20 mouse cellular contexts compared by ENCODE assay signal in the genomic region with DNA sequence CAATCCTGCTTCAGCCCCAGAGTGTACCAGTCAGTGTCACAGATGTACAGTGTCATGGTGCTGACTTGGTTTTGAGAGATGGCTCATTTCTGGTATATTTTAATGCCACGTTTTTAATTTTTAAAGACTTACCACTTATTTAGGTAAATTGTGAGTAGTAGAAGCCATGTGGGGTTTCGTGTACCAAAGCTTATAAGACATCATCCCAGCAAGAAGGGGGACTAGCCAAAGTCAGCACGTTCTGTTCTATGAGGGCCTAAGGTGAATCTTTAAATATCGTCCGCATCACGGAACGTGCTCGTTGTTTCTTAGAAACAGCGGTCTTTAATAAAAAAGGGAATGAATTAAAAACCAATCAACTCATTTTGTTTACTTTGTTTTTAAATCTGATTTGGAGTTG.
"Had no signal": no experiment of that assay in that cellular context is flagged by ENCODE, and none has a peak within 500 bp of the region (broad histone marks: within the 10 kb centered on the region; RNA-seq: fewer than 3 reads in every experiment).

No protein-coding gene starts in this region.

- H3K9ac ChIP-seq: midbrain, embryonic 12.5 days; neural tube, embryonic 13.5 days; stomach, embryonic 15.5 days had no signal

- H3K27ac ChIP-seq: left cerebral cortex, adult 2 months; liver, embryonic 13.5 days; midbrain, embryonic 12.5 days; neural tube, embryonic 13.5 days; stomach, embryonic 15.5 days had no signal

- H3K4me2 ChIP-seq: liver, embryonic 13.5 days; neural tube, embryonic 13.5 days; stomach, embryonic 15.5 days had no signal

- DNase-seq: kidney, adult 18-20 months; kidney, postnatal 10 days; layer of hippocampus, postnatal 36 days; liver, embryonic 13.5 days; lung, adult 2 months; lung, postnatal 14 days; lung, postnatal 4 days; retina, postnatal 1 day; right cerebral cortex, postnatal 25 days; spleen, adult 18-20 months; thymus, adult 2 months; thymus, postnatal 14 days; thymus, postnatal 4 days had no signal

- H3K9me3 ChIP-seq: liver, embryonic 13.5 days; midbrain, embryonic 12.5 days; neural tube, embryonic 13.5 days; stomach, embryonic 15.5 days had no signal

- H3K27me3 ChIP-seq: stomach, embryonic 15.5 days had no signal

- H3K4me3 ChIP-seq: left cerebral cortex, adult 2 months; liver, embryonic 13.5 days; midbrain, embryonic 12.5 days; myocyte; neural tube, embryonic 13.5 days; stomach, embryonic 15.5 days had no signal

- ATAC-seq: intestine, embryonic 16.5 days; midbrain, embryonic 16.5 days had no signal
